Mouse (Mus musculus) hindbrain, postnatal 0 days (tissue): ENCODE measurements at regions not wholly inside any gene's neighbourhood (a gene's known extent, or its start where the extent isn't known, plus 50 kb on each side); places are given as distances from the start of the nearest gene placed in this dataset.

Experiments
- ATAC-seq: fragments of 200-750 bp; cut with Nextera tagmentation; 2 replicates; pipeline ENCODE4 v1.8.0; 2017; ENCODE audit warnings: mild to moderate bottlenecking, moderate TSS enrichment, moderate library complexity
- DNase-seq: peaks from one replicate; pipeline ENCODE4 v3.0.0-alpha.2; 2015; ENCODE audit warnings: low spot score
- H3K27ac ChIP-seq: fragments of 300-500 bp; sonication (generic); 2 replicates; pipeline ENCODE4 v1.5.1; 2014; ENCODE audit warnings: mild to moderate bottlenecking
- H3K27me3 ChIP-seq: fragments of 300-500 bp; sonication (generic); 2 replicates; pipeline ENCODE4 v1.6.1; 2014; ENCODE audit warnings: low read length, mixed read lengths; ENCODE audit not compliant: insufficient read depth
- H3K36me3 ChIP-seq: fragments of 300-500 bp; sonication (generic); 2 replicates; pipeline ENCODE4 v1.6.1; 2014; ENCODE audit warnings: low read length, mixed read lengths; ENCODE audit not compliant: insufficient read depth
- H3K4me1 ChIP-seq: fragments of 300-500 bp; sonication (generic); 2 replicates; pipeline ENCODE4 v1.6.1; 2014; ENCODE audit warnings: antibody characterized with exemption, low read length, mixed read lengths; ENCODE audit not compliant: insufficient read depth
- H3K4me2 ChIP-seq: fragments of 300-500 bp; sonication (generic); 2 replicates; pipeline ENCODE4 v1.6.1; 2014; ENCODE audit warnings: low read depth, mild to moderate bottlenecking, low read length, moderate library complexity, mixed read lengths
- H3K4me3 ChIP-seq: fragments of 300-500 bp; sonication (generic); 2 replicates; pipeline ENCODE4 v1.5.1; 2014; ENCODE audit warnings: low read length
- H3K9ac ChIP-seq: fragments of 300-500 bp; sonication (generic); replicated peaks from 2 replicates; pipeline ENCODE4 v1.6.1; 2014; ENCODE audit warnings: mild to moderate bottlenecking, low read length, moderate library complexity, mixed read lengths
- H3K9me3 ChIP-seq: fragments of 300-500 bp; sonication (generic); 2 replicates; pipeline ENCODE4 v1.6.1; 2016; ENCODE audit warnings: low read length, mixed read lengths
- CTCF ChIP-seq: IDR thresholded peaks from 2 replicates; pipeline ENCODE4 v1.5.1; 2016; ENCODE audit warnings: antibody characterized with exemption, control low read depth, low read depth
- WGBS: fragments of 180-500 bp; shearing (Covaris S2); extraction: QIAGEN DNeasy Blood & Tissue Kit; methylation state at CpG from one replicate; pipeline ENCODE4 v1.1.7; 2014; 5-methylcytosine and 5-hydroxymethylcytosine counted together

DNA sequence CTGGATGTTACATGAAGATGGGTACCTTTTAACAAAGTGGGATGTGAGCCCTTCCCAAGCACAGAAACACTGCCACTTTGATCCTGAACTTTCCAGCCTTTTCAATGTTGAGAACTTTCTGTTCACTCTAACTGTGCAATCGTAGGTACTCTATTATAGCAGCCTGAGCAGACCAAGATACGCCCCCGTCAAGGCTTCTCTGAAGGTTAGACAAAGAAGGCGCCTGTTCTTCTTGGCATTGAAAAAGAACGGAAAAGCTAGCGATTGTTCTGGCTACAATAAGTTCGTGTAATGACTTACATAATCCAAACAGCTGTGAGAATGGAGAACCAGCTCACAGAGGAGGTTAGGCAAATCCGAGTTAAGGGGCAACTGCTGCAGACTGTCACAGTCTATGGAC, 305.9 kb upstream of the Cxcr4 start:
- no peaks in the 10 kb centered on the region for H3K4me1 ChIP-seq
- DNase-seq: no peak
- no peak overlapping the region for H3K4me3 ChIP-seq
- no peak for TF ChIP-seq CTCF
- H3K9me3 ChIP-seq: no peaks in the 10 kb centered on the region
- H3K4me2 ChIP-seq: no peak overlapping the region
- no peaks in the 10 kb centered on the region for H3K36me3 ChIP-seq
- no peak for ATAC-seq
- no peaks in the 10 kb centered on the region for H3K27me3 ChIP-seq
- H3K27ac ChIP-seq: no peak overlapping the region
- WGBS: 62% methylated on average over 8 of the region's 8 CpGs
- H3K9ac ChIP-seq: no peak overlapping the region

DNA sequence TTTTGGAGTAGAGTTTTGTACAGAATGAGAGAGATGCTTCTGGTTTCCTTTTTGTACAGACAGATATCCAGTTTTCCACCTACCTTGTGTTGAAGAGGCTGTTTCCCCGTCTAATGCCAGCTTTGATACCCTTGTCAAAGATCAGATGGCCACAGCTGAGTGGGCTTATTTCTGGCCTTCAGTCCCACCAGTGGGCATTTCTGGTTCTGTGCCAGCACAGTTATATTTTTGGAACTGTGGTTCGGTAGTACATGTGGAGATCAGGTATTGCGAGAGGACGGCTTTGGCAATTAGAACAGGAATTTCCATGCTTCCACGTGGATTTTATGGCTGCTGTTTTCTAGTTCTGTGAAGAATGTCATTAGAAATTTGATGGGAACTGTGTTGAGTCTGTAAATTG, 302.5 kb upstream of the Cxcr4 start:
- Histone ChIP-seq H3K4me3 (no peak overlapping the region), H3K27me3 (no peaks in the 10 kb centered on the region), H3K36me3 (no peaks in the 10 kb centered on the region), H3K27ac (no peak overlapping the region), H3K9me3 (no peaks in the 10 kb centered on the region), H3K4me2 (no peak overlapping the region), H3K4me1 (no peaks in the 10 kb centered on the region), H3K9ac (no peak overlapping the region)
- TF ChIP-seq CTCF: no peak
- no peak for DNase-seq
- ATAC-seq: no peak
- 70% methylated on average over 5 of the region's 5 CpGs for WGBS

DNA sequence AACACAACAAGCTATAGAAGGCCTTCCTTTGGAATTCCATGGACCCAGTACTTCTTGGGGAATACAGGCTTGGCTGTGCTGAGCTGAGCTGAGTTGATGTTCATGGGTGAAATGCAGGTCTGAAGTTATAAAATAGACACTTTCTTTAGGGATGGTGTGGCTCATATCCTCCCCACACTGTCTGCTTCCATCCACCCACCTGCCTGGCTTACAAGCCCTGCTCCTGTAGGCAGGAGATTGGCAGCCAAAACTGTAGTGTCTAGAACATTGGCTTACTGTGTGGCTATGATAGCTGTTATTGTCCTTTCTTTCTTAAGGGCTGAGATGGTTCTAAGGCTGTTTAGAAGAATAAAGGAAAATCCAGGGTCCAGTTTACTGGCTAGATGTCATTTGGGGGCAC, 286.2 kb upstream of the Cxcr4 start:
- H3K4me3 ChIP-seq: no peak overlapping the region

DNA sequence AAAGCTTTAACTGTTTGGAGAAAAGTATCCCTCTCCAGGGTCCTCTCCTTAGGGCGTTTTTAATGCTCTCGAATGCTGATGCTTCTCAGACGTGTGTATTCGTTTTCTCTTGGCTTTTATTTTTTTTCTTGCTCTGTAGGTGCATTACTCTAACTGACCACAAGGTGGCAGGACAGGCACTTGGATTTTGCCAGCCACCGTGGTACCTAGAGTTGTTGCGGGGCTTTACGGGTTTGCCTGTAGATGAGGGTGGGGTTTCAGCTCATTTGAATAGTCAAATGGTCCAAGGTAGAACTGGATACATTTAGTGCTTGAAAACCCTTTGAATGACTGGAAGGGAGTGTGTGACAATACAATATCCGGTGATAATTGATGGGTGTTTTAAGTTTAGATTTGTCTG, 283.2 kb upstream of the Cxcr4 start:
- Histone ChIP-seq H3K4me2 (no peak overlapping the region), H3K27ac (no peak overlapping the region), H3K27me3 (no peaks in the 10 kb centered on the region), H3K4me3 (no peak overlapping the region), H3K9me3 (no peaks in the 10 kb centered on the region), H3K9ac (no peak overlapping the region), H3K4me1 (no peaks in the 10 kb centered on the region), H3K36me3 (no peaks in the 10 kb centered on the region)
- ATAC-seq (peak; percentile 74), DNase-seq (peak; percentile 83)
- 12% methylated on average over 8 of the region's 8 CpGs for WGBS
- peak; percentile 94 for TF ChIP-seq CTCF

More for the DNA sequence above, 286.2 kb upstream of the Cxcr4 start:
- Histone ChIP-seq H3K9ac (no peak overlapping the region), H3K27ac (no peak overlapping the region), H3K27me3 (no peaks in the 10 kb centered on the region), H3K4me1 (no peaks in the 10 kb centered on the region), H3K4me2 (no peak overlapping the region), H3K36me3 (no peaks in the 10 kb centered on the region), H3K9me3 (no peaks in the 10 kb centered on the region)
- no peak for TF ChIP-seq CTCF
- DNase-seq (no peak), ATAC-seq (no peak)

DNA sequence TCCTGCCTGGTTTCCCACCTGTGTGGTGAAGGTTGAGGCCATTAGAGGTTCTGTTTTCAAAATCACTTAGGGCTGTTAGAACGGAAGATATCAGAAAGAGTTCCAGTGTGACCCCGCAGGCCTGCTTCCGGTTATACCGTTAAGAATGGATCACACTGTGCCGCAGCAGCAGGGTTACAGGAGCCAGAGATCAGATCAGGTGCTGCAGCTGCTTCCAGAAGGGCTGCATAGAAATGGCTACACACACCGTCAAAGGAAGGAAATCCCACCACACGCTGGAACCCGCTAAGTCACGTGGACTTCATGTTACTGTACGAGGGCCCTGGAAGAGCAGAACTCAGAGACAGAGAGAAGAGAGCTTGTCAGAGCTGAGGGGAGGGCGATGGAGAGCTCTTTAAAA, 282.1 kb upstream of the Cxcr4 start:
- DNase-seq (no peak), ATAC-seq (no peak)
- H3K27me3 ChIP-seq: no peaks in the 10 kb centered on the region
- TF ChIP-seq CTCF: no peak
- H3K4me1 ChIP-seq: no peaks in the 10 kb centered on the region
- H3K4me3 ChIP-seq: no peak overlapping the region
- H3K4me2 ChIP-seq: no peak overlapping the region
- no peak overlapping the region for H3K9ac ChIP-seq
- H3K9me3 ChIP-seq: no peaks in the 10 kb centered on the region
- no peaks in the 10 kb centered on the region for H3K36me3 ChIP-seq
- WGBS: 84% methylated on average over 11 of the region's 11 CpGs
- H3K27ac ChIP-seq: no peak overlapping the region

DNA sequence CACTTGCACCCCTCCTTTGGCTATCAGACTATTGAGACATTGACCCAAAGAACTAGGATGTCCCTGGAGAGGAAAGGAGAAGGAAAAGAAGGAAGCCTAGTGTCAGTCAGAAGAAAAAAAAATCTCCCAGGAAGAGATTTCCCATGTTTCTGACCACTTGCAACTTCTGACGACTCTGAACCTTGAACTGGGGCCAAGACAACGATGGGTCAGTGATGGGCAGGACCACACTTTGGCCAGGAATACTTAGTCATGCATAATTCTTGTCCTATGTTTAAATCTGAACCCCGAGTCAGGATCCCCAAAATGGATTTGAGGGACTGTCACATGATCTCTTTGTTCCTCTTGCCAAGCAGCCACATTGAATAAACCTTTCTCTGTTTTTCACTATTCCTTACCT, 276.7 kb upstream of the Cxcr4 start:
- Histone ChIP-seq H3K36me3 (no peaks in the 10 kb centered on the region), H3K9me3 (no peaks in the 10 kb centered on the region), H3K27ac (no peak overlapping the region), H3K4me1 (no peaks in the 10 kb centered on the region), H3K9ac (no peak overlapping the region), H3K27me3 (no peaks in the 10 kb centered on the region), H3K4me3 (no peak overlapping the region), H3K4me2 (no peak overlapping the region)
- 68% methylated on average over 3 of the region's 3 CpGs for WGBS
- no peak for DNase-seq
- ATAC-seq: no peak
- TF ChIP-seq CTCF: no peak

DNA sequence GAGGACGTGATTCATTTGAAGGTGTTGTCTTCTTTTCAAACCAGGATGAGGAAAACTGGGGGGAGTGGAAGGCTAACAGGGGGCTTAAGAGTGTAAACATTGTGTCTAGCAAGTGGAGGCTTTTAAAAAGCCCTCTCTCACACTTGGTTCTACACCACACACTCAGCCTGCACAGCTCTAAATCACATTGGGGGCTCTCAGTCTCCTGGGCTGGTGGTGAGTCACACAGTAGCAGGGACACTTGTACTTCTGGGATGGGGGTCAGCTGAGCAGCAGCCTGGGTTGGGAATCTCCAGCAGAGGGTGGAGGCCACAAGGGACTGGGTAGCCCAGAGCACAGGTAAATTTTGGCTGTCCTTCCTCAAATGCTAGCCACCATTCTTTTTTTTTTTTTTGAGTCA, 268.4 kb upstream of the Cxcr4 start:
- H3K9me3 ChIP-seq: no peaks in the 10 kb centered on the region
- ATAC-seq (no peak), DNase-seq (no peak)
- H3K4me2 ChIP-seq: no peak overlapping the region
- no peaks in the 10 kb centered on the region for H3K36me3 ChIP-seq
- H3K4me1 ChIP-seq: no peaks in the 10 kb centered on the region
- H3K27me3 ChIP-seq: no peaks in the 10 kb centered on the region
- WGBS: 15% methylated on average over 1 of the region's 1 CpGs
- H3K9ac ChIP-seq: no peak overlapping the region
- TF ChIP-seq CTCF: no peak
- no peak overlapping the region for H3K27ac ChIP-seq
- no peak overlapping the region for H3K4me3 ChIP-seq
